Mouse (Mus musculus): ENCODE results near the gene Fzd7. TPM values are rescaled to one million over a fixed set of nuclear protein-coding genes. Genes with fewer than 3 reads are reported as not detected.

Fzd7 gene
- polyA plus RNA-seq, 1 experiment from 2014 or later, result 22.7 TPM

DNA sequence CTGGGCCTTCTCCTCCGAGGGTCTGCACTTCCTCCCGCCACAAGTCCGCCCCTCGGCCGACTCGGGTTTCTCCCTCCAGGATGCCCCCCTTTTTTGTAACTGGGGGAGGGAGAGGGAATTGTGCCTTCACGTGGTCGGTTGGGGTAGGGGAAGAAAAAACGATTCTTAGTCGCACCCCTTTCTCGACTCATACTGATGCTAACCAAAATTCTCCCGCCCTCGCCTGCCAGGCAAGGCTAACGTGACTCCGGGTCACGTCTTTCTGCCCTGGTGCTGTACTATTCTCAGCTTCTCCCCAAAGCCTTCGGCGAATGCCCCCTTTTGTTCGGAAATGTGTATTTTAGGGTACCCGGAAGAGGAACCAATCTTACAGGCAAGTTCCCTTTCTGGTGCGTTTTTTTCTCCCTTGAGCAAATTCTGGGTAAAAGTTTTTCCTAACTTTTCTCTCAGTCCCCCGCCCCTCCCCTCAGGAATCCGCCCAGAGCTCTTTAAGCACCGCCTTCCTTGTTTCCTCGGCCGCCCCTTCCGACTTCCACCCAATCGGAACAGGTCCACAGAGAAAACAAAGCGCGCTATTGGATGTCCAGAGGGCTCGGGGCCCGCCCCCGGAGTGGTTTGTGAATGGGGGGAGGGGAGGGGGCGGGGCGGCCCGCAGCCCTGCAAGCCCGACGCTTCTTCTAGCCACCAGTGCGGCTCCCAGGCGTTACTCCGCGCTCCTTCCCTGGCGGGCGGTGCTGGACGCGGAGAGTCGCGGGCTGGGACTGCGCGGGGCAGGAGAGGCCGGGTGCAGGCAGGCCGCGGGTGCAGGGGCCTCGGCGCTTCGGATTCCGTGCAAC is 550 bp upstream of the Fzd7 start:
- Histone ChIP-seq H3K36me3 (ENCODE audit: insufficient read depth) (peaks cover 25% of the 10 kb centered on the region), H3K4me3 (ENCODE audit: low read depth, low read length) (peak overlapping the region; percentile 85), H3K4me1 (ENCODE audit: insufficient read depth) (peaks cover 7% of the 10 kb centered on the region; the same call in 1 of the 2 replicates), H3K9me3 (ENCODE audit: low read depth, low read length) (no peaks in the 10 kb centered on the region), H3K27ac (ENCODE audit: low read depth) (peak overlapping the region; percentile 99), H3K9ac (peak overlapping the region; percentile 94), H3K27me3 (ENCODE audit: insufficient read depth, low read length) (no peaks in the 10 kb centered on the region), H3K4me2 (peak overlapping the region; percentile 93)
- under 1% methylated on average over 57 of the region's 57 CpGs for WGBS
- DNase-seq, result peak; percentile 98
- peak; percentile 93 for ATAC-seq (ENCODE audit: insufficient read depth)
- TF ChIP-seq CTCF (IDR thresholded peaks at IDR 0.05; ENCODE audit: low read depth), result peak; percentile 41

GRCm38 (mm10) chr1:59482696-59483520 is 684 bp downstream of the Fzd7 start:
- H3K9ac ChIP-seq, result peak overlapping the region; percentile 94

GRCm38 (mm10) chr1:59483521-59484245 is 1.5 kb downstream of the Fzd7 start:
- peak overlapping the region; percentile 93 for H3K4me2 ChIP-seq
- ATAC-seq (ENCODE audit: insufficient read depth) (peak; percentile 26), DNase-seq (peak; percentile 93)
- peaks cover 36% of the 10 kb centered on the region for H3K36me3 ChIP-seq (ENCODE audit: insufficient read depth)
- H3K27ac ChIP-seq (ENCODE audit: low read depth), result peak overlapping the region; percentile 99; the same call in 1 of the 2 replicates
- H3K9me3 ChIP-seq (ENCODE audit: low read depth, low read length), result no peaks in the 10 kb centered on the region
- H3K9ac ChIP-seq, result peak overlapping the region; percentile 94
- peak; percentile 98 for TF ChIP-seq CTCF (IDR thresholded peaks at IDR 0.05; ENCODE audit: low read depth)
- H3K27me3 ChIP-seq (ENCODE audit: insufficient read depth, low read length), result no peaks in the 10 kb centered on the region
- WGBS, result under 1% methylated on average over 46 of the region's 46 CpGs
- peak overlapping the region; percentile 85 for H3K4me3 ChIP-seq (ENCODE audit: low read depth, low read length)
- H3K4me1 ChIP-seq (ENCODE audit: insufficient read depth), result peaks cover 23% of the 10 kb centered on the region

More at GRCm38 (mm10) chr1:59482696-59483520, 684 bp downstream of the Fzd7 start:
- under 1% methylated on average over 88 of the region's 88 CpGs for WGBS
- DNase-seq, result peak; percentile 60
- peaks cover 36% of the 10 kb centered on the region for H3K36me3 ChIP-seq (ENCODE audit: insufficient read depth)
- no peak for TF ChIP-seq CTCF (IDR thresholded peaks at IDR 0.05; ENCODE audit: low read depth)
- peak overlapping the region; percentile 99 for H3K27ac ChIP-seq (ENCODE audit: low read depth)
- H3K9me3 ChIP-seq (ENCODE audit: low read depth, low read length), result no peaks in the 10 kb centered on the region
- peak overlapping the region; percentile 93 for H3K4me2 ChIP-seq
- peak overlapping the region; percentile 85 for H3K4me3 ChIP-seq (ENCODE audit: low read depth, low read length)
- peaks cover 16% of the 10 kb centered on the region for H3K4me1 ChIP-seq (ENCODE audit: insufficient read depth)
- H3K27me3 ChIP-seq (ENCODE audit: insufficient read depth, low read length), result no peaks in the 10 kb centered on the region
- ATAC-seq (ENCODE audit: insufficient read depth), result no peak

DNA sequence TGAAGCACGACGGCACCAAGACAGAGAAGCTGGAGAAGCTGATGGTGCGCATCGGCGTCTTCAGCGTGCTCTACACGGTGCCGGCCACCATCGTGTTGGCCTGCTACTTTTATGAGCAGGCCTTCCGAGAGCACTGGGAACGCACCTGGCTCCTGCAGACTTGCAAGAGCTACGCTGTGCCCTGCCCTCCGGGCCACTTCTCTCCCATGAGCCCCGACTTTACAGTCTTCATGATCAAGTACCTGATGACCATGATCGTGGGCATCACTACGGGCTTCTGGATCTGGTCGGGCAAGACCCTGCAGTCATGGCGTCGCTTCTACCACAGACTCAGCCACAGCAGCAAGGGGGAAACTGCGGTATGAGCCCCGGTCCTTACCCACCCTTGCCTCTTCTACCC is 2.1 kb downstream of the Fzd7 start:
- Histone ChIP-seq H3K4me1 (ENCODE audit: insufficient read depth) (peaks cover 29% of the 10 kb centered on the region), H3K4me2 (peak overlapping the region; percentile 93), H3K9me3 (ENCODE audit: low read depth, low read length) (no peaks in the 10 kb centered on the region), H3K4me3 (ENCODE audit: low read depth, low read length) (peak overlapping the region; percentile 85), H3K9ac (peak overlapping the region; percentile 94), H3K27ac (ENCODE audit: low read depth) (peak overlapping the region; percentile 99), H3K36me3 (ENCODE audit: insufficient read depth) (peaks cover 40% of the 10 kb centered on the region), H3K27me3 (ENCODE audit: insufficient read depth, low read length) (no peaks in the 10 kb centered on the region)
- WGBS, result 5% methylated on average over 21 of the region's 21 CpGs
- ATAC-seq (ENCODE audit: insufficient read depth), result no peak
- no peak for TF ChIP-seq CTCF (IDR thresholded peaks at IDR 0.05; ENCODE audit: low read depth)
- no peak for DNase-seq

- H3K27ac ChIP-seq (ENCODE audit: low read depth), result peak overlapping the region; percentile 99
- H3K4me1 ChIP-seq (ENCODE audit: insufficient read depth), result peaks cover 31% of the 10 kb centered on the region
- H3K36me3 ChIP-seq (ENCODE audit: insufficient read depth), result peaks cover 45% of the 10 kb centered on the region
- ATAC-seq (ENCODE audit: insufficient read depth) (no peak), DNase-seq (peak; percentile 67)
- TF ChIP-seq CTCF (IDR thresholded peaks at IDR 0.05; ENCODE audit: low read depth), result no peak
- peak overlapping the region; percentile 94 for H3K9ac ChIP-seq
- H3K9me3 ChIP-seq (ENCODE audit: low read depth, low read length), result no peaks in the 10 kb centered on the region
- peak overlapping the region; percentile 85 for H3K4me3 ChIP-seq (ENCODE audit: low read depth, low read length)
- 4% methylated on average over 16 of the region's 16 CpGs for WGBS
- peak overlapping the region; percentile 93 for H3K4me2 ChIP-seq
- no peaks in the 10 kb centered on the region for H3K27me3 ChIP-seq (ENCODE audit: insufficient read depth, low read length)
These were observed 2.9 kb downstream of the Fzd7 start for GRCm38 (mm10) chr1:59484791-59485785.

GRCm38 (mm10) chr1:59485803-59486202 is 3.6 kb downstream of the Fzd7 start:
- ATAC-seq (ENCODE audit: insufficient read depth) (no peak), DNase-seq (no peak)
- 21% methylated on average over 4 of the region's 4 CpGs for WGBS
- Histone ChIP-seq H3K27ac (ENCODE audit: low read depth) (peak overlapping the region; percentile 99; the same call in 1 of the 2 replicates), H3K9me3 (ENCODE audit: low read depth, low read length) (no peaks in the 10 kb centered on the region), H3K27me3 (ENCODE audit: insufficient read depth, low read length) (no peaks in the 10 kb centered on the region), H3K36me3 (ENCODE audit: insufficient read depth) (peaks cover 46% of the 10 kb centered on the region), H3K4me2 (peak overlapping the region; percentile 93), H3K4me1 (ENCODE audit: insufficient read depth) (peaks cover 24% of the 10 kb centered on the region), H3K9ac (peak overlapping the region; percentile 94), H3K4me3 (ENCODE audit: low read depth, low read length) (peak overlapping the region; percentile 85)
- no peak for TF ChIP-seq CTCF (IDR thresholded peaks at IDR 0.05; ENCODE audit: low read depth)
